Mouse (Mus musculus) neural tube, postnatal 0 days (tissue): ENCODE measurements around the gene Olfr1394. TPM values are rescaled to one million over a fixed set of nuclear protein-coding genes. Genes with fewer than 3 reads are reported as not detected.

Experiments used
- polyA plus RNA-seq: library from polyadenylated mRNA; unstranded; fragments of >200 nt; fragmentation: Nextera tagmentation; extraction: Ambion mirVana; gene quantifications from 2 replicates; pipeline ENCODE4 v1.2.1, GENCODE M21; 2015

Gene Olfr1394
- polyA plus RNA-seq = not detected in 2 replicates

GRCm38 (mm10) chr11:49154077-49154476 lies at the start of gene Olfr1394:
TSS of gene Olfr1394 (plus strand) at chr11:49154377.

GRCm38 (mm10) chr11:49114774-49115173 lies 39.4 kb upstream of the Olfr1394 start, which contains the start of gene Olfr1396:
TSS of gene Olfr1396 (minus strand) at chr11:49114874.

GRCm38 (mm10) chr11:49141974-49142373 lies 12.2 kb upstream of the Olfr1394 start, which contains the start of gene Olfr1395:
TSS of gene Olfr1395 (plus strand) at chr11:49142274.

GRCm38 (mm10) chr11:49186955-49187488 lies 32.8 kb downstream of the Olfr1394 start, which contains the start of gene Btnl9:
TSS of gene Btnl9 (minus strand) at chr11:49187159.

GRCm38 (mm10) chr11:49203129-49203768 lies 49.1 kb downstream of the Olfr1394 start, which contains the start of gene Zfp62:
TSS of gene Zfp62 (plus strand) at chr11:49203292.

Other genes with a start within 250 kb of the Olfr1394 start
- 1.3 and 2.0 TPM in 2 replicates for gene Psme2b, start 208.2 kb upstream of the Olfr1394 start, polyA plus RNA-seq
- gene Olfr56, start 175.5 kb upstream of the Olfr1394 start, polyA plus RNA-seq = not detected in 2 replicates
- gene 9930111J21Rik1, start 175.0 kb upstream of the Olfr1394 start, polyA plus RNA-seq = 0.41 and 0.45 TPM in 2 replicates
- gene Gm12185, start 162.2 kb upstream of the Olfr1394 start, polyA plus RNA-seq = not detected in 2 replicates
- 0.21 and 0.43 TPM in 2 replicates for gene Tgtp1, start 160.2 kb upstream of the Olfr1394 start, polyA plus RNA-seq
- gene 9930111J21Rik2, start 103.1 kb upstream of the Olfr1394 start, polyA plus RNA-seq = 0.45 and 0.54 TPM in 2 replicates
- gene Tgtp2, start 90.2 kb upstream of the Olfr1394 start, polyA plus RNA-seq = 0.26 and 0.29 TPM in 2 replicates
- 1.8 and 1.9 TPM in 2 replicates for gene Ifi47, start 77.8 kb upstream of the Olfr1394 start, polyA plus RNA-seq
- not detected in 2 replicates for gene Olfr1396, start 39.5 kb upstream of the Olfr1394 start, polyA plus RNA-seq
- not detected in 2 replicates for gene Olfr1395, start 12.1 kb upstream of the Olfr1394 start, polyA plus RNA-seq
- 0.38 and 0.53 TPM in 2 replicates for gene Btnl9, start 32.8 kb downstream of the Olfr1394 start, polyA plus RNA-seq
- gene Zfp62, start 48.9 kb downstream of the Olfr1394 start, polyA plus RNA-seq = 24.4 and 24.8 TPM in 2 replicates
- 34.4 and 34.9 TPM in 2 replicates for gene Mgat1, start 89.8 kb downstream of the Olfr1394 start, polyA plus RNA-seq
- gene Olfr1393, start 123.9 kb downstream of the Olfr1394 start, polyA plus RNA-seq = 0.17 TPM in 1 of 2 replicates, not detected in the other
- gene Olfr1392, start 130.9 kb downstream of the Olfr1394 start, polyA plus RNA-seq = 0.08 and 0.11 TPM in 2 replicates
- gene Olfr10, start 150.4 kb downstream of the Olfr1394 start, polyA plus RNA-seq = not detected in 2 replicates
- not detected in 2 replicates for gene Olfr1391, start 168.4 kb downstream of the Olfr1394 start, polyA plus RNA-seq
- gene Olfr1390, start 180.8 kb downstream of the Olfr1394 start, polyA plus RNA-seq = not detected in 2 replicates